Comparison of ENCODE assay signal across 20 mouse cellular contexts in genomic region chr9:86869586-86870338, GRCm38 (mm10). TPM values are rescaled to one million over a fixed set of nuclear protein-coding genes. Genes with fewer than 3 reads are reported as not detected.
DNase-seq lines count a peak whose midpoint lies in the region; ATAC-seq and TF ChIP-seq lines count a peak whose summit lies in the region.
"Had no signal": no experiment of that assay in that cellular context is flagged by ENCODE, and none has a peak within 500 bp of the region (broad histone marks: within the 10 kb centered on the region; RNA-seq: fewer than 3 reads in every experiment).

No protein-coding gene starts in this region.

- WGBS in heart, embryonic 13.5 days: 43% methylated on average over 11 of the region's 11 CpGs
- 65% methylated on average over 11 of the region's 11 CpGs for WGBS in midbrain, embryonic 11.5 days
- WGBS in midbrain, embryonic 13.5 days: 60% methylated on average over 11 of the region's 11 CpGs
- 54% methylated on average over 11 of the region's 11 CpGs for whole genome bisulfite sequencing in midbrain, postnatal 0 days

- H3K9me3 ChIP-seq in heart, embryonic 13.5 days: no peaks in the 10 kb centered on the region
- no peaks in the 10 kb centered on the region for H3K9me3 ChIP-seq in midbrain, embryonic 11.5 days (ENCODE audit: control insufficient read depth, low read length)
- H3K9me3 ChIP-seq in midbrain, embryonic 13.5 days: no peaks in the 10 kb centered on the region
- no peaks in the 10 kb centered on the region for H3K9me3 ChIP-seq in midbrain, postnatal 0 days (ENCODE audit: low read length)
- H3K9me3 ChIP-seq: embryonic facial prominence, embryonic 13.5 days; forebrain, embryonic 13.5 days had no signal

- peaks cover 6% of the 10 kb centered on the region for H3K36me3 ChIP-seq in heart, embryonic 13.5 days
- H3K36me3 ChIP-seq in midbrain, embryonic 11.5 days (ENCODE audit: control insufficient read depth, insufficient read depth, low read length): no peaks in the 10 kb centered on the region
- H3K36me3 ChIP-seq in midbrain, embryonic 13.5 days: peaks cover 6% of the 10 kb centered on the region; the same call in 1 of the 2 replicates
- peaks cover 8% of the 10 kb centered on the region for H3K36me3 ChIP-seq in midbrain, postnatal 0 days (ENCODE audit: insufficient read depth, low read length)
- H3K36me3 ChIP-seq: embryonic facial prominence, embryonic 13.5 days had no signal

- peaks cover 25% of the 10 kb centered on the region for H3K4me1 ChIP-seq in heart, embryonic 13.5 days
- no peaks in the 10 kb centered on the region for H3K4me1 ChIP-seq in midbrain, embryonic 11.5 days (ENCODE audit: control insufficient read depth, insufficient read depth, low read length)
- H3K4me1 ChIP-seq in midbrain, embryonic 13.5 days (replicated peaks): 0 out of 2 replicates have a peak, but pooled peaks cover 2% of the 10 kb centered on the region
- H3K4me1 ChIP-seq in midbrain, postnatal 0 days (ENCODE audit: insufficient read depth, low read length): no peaks in the 10 kb centered on the region
- H3K4me1 ChIP-seq: embryonic facial prominence, embryonic 13.5 days; forebrain, embryonic 13.5 days had no signal

- no peak for ATAC-seq in heart, embryonic 13.5 days (ENCODE audit: extremely low read depth, insufficient number of reproducible peaks, low FRiP score, low TSS enrichment)
- no peak for ATAC-seq in midbrain, embryonic 11.5 days (ENCODE audit: low FRiP score)
- no peak for ATAC-seq in midbrain, embryonic 13.5 days
- ATAC-seq in midbrain, postnatal 0 days (ENCODE audit: low FRiP score): no peak
- ATAC-seq: forebrain, embryonic 13.5 days; inflammation-experienced regulatory T-cells, adult 6 months had no signal

- H3K4me3 ChIP-seq in heart, embryonic 13.5 days: no peak overlapping the region
- no peak overlapping the region for H3K4me3 ChIP-seq in midbrain, embryonic 11.5 days (ENCODE audit: low read depth, low read length)
- H3K4me3 ChIP-seq in midbrain, embryonic 13.5 days (replicated peaks): no peak overlapping the region
- no peak overlapping the region for H3K4me3 ChIP-seq in midbrain, postnatal 0 days (ENCODE audit: low read depth, low read length)
- H3K4me3 ChIP-seq: embryonic facial prominence, embryonic 13.5 days; forebrain, embryonic 13.5 days had no signal

- H3K27ac ChIP-seq in heart, embryonic 13.5 days (replicated peaks): peak overlapping the region; percentile 25; the same call in 1 of the 2 replicates
- H3K27ac ChIP-seq in midbrain, embryonic 11.5 days (ENCODE audit: low read depth, low read length): no peak overlapping the region
- no peak overlapping the region for H3K27ac ChIP-seq in midbrain, embryonic 13.5 days
- H3K27ac ChIP-seq in midbrain, postnatal 0 days (ENCODE audit: low read depth, low read length): no peak overlapping the region
- H3K27ac ChIP-seq: embryonic facial prominence, embryonic 13.5 days; forebrain, embryonic 13.5 days; macrophage had no signal

- intact Hi-C loops in heart, postnatal 10 days (cut with DNase I): no loop called here

- H3K9ac ChIP-seq in heart, embryonic 13.5 days: no peak overlapping the region
- H3K9ac ChIP-seq in midbrain, embryonic 11.5 days (ENCODE audit: low read length): no peak overlapping the region
- no peak overlapping the region for H3K9ac ChIP-seq in midbrain, embryonic 13.5 days (replicated peaks)
- H3K9ac ChIP-seq in midbrain, postnatal 0 days (replicated peaks; ENCODE audit: low read length, poor library complexity, severe bottlenecking): no peak overlapping the region
- H3K9ac ChIP-seq: embryonic facial prominence, embryonic 13.5 days; forebrain, embryonic 13.5 days had no signal

- no peaks in the 10 kb centered on the region for H3K27me3 ChIP-seq in heart, embryonic 13.5 days (replicated peaks)
- no peaks in the 10 kb centered on the region for H3K27me3 ChIP-seq in midbrain, embryonic 11.5 days (ENCODE audit: control insufficient read depth, insufficient read depth, low read length)
- no peaks in the 10 kb centered on the region for H3K27me3 ChIP-seq in midbrain, embryonic 13.5 days
- H3K27me3 ChIP-seq in midbrain, postnatal 0 days (ENCODE audit: insufficient read depth, low read length): no peaks in the 10 kb centered on the region
- H3K27me3 ChIP-seq: forebrain, embryonic 13.5 days had no signal

- TF ChIP-seq CTCF in midbrain, postnatal 0 days (IDR thresholded peaks at IDR 0.05): no peak

- H3K4me2 ChIP-seq in heart, embryonic 13.5 days: peak overlapping the region; percentile 0; the same call in 1 of the 2 replicates
- no peak overlapping the region for H3K4me2 ChIP-seq in midbrain, embryonic 11.5 days
- no peak overlapping the region for H3K4me2 ChIP-seq in midbrain, embryonic 13.5 days (replicated peaks)
- no peak overlapping the region for H3K4me2 ChIP-seq in midbrain, postnatal 0 days (ENCODE audit: low read depth, low read length, poor library complexity, severe bottlenecking)
- H3K4me2 ChIP-seq: embryonic facial prominence, embryonic 13.5 days; forebrain, embryonic 13.5 days had no signal

- peak; percentile 3 for DNase-seq in adrenal gland, postnatal 10 days
- no peak for DNase-seq in adrenal gland, postnatal 4 days (ENCODE audit: low spot score in 2 of 2)
- no peak for DNase-seq in heart, postnatal 10 days
- peak; percentile 39 for DNase-seq in midbrain, embryonic 11.5 days (ENCODE audit: low spot score, missing footprints)
- peak; percentile 13 for DNase-seq in midbrain, postnatal 0 days (ENCODE audit: low spot score)
- no peak for DNase-seq in lung, adult 18-20 months
- DNase-seq: cerebellum, postnatal 36 days; gastrocnemius, postnatal 10 days; kidney, postnatal 14 days; layer of hippocampus, adult 9-11 months; liver; lung, adult 2 months; right cerebral cortex, postnatal 25 days had no signal

RNA-seq across cellular contexts. Expression of gene Snap91, which starts 10.7 kb away (rescaled TPM):
- 10 to 100 TPM; 21.7 to 22.0 TPM for total RNA-seq in adrenal gland, postnatal 10 days (2021)
- total RNA-seq in adrenal gland, postnatal 4 days (2021): 10 to 100 TPM; 33.1 to 36.8 TPM
- polyA plus RNA-seq in heart, embryonic 13.5 days (2015; fragmentation: Nextera tagmentation; extraction: Ambion mirVana): 75.7 and 79.1 TPM in 2 replicates
- total RNA-seq in heart, postnatal 10 days (2021): 10 to 100 TPM; 35.1 to 40.7 TPM
- 12.2 and 13.1 TPM in 2 replicates for polyA plus RNA-seq in midbrain, embryonic 11.5 days (2014; fragmentation: Nextera tagmentation; extraction: Ambion mirVana)
- polyA plus RNA-seq in midbrain, embryonic 13.5 days (2015; fragmentation: Nextera tagmentation; extraction: Ambion mirVana): 84.0 and 88.6 TPM in 2 replicates
- total RNA-seq in midbrain, postnatal 0 days (2014; rRNA removed): 225 and 247 TPM in 2 replicates
- polyA plus RNA-seq in midbrain, postnatal 0 days (2015; fragmentation: Nextera tagmentation; extraction: Ambion mirVana): 158 and 161 TPM in 2 replicates
- total RNA-seq: monocyte, adult 5-6 weeks had no signal
- polyA plus RNA-seq: macrophage had no signal

Comparison
In these comparisons a context has a peak if more than half of its experiments do, and no peak if none do; other contexts are left out.
1. DNase-seq: peak in adrenal gland, postnatal 10 days (single experiment), midbrain, embryonic 11.5 days (single experiment) and midbrain, postnatal 0 days (single experiment); none in adrenal gland, postnatal 4 days (0 of 2), heart, postnatal 10 days (0 of 2) and lung, adult 18-20 months (0 of 2).